Mouse (Mus musculus): ENCODE measurements around the gene Arhgap8.

Arhgap8 gene

GRCm38 (mm10) chr15:84719791-84720190 is at the start of gene Arhgap8:
TSS of gene Arhgap8 (plus strand) at chr15:84720052.
- peak; percentile 58 to 81 for DNase-seq

- DNase-seq, result peak; percentile 47 to 50
Measured at GRCm38 (mm10) chr15:84670657-84671055, 49.2 kb upstream of the Arhgap8 start.

GRCm38 (mm10) chr15:84671401-84672307 is 48.2 kb upstream of the Arhgap8 start:
- peak; percentile 87 to 91 for DNase-seq

DNA sequence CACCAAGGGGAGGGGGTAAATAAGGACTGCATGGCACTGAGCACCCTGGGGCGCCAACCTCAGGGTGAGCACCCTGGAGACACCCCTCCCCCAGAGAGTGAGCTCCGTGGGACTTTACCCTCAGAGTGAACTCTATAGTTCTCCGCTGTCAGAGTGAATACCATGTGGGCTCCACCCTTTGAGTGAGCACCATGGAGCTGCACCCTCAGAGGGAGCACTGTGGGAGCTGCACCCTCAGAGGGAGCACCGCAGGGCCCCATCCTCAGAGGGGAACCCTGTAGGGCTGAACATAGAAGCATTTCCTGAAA is 47.6 kb upstream of the Arhgap8 start:
- peak; percentile 63 to 72 for DNase-seq

- peak; percentile 85 to 95 for DNase-seq
Measured at GRCm38 (mm10) chr15:84672616-84673015, 47.2 kb upstream of the Arhgap8 start.

DNA sequence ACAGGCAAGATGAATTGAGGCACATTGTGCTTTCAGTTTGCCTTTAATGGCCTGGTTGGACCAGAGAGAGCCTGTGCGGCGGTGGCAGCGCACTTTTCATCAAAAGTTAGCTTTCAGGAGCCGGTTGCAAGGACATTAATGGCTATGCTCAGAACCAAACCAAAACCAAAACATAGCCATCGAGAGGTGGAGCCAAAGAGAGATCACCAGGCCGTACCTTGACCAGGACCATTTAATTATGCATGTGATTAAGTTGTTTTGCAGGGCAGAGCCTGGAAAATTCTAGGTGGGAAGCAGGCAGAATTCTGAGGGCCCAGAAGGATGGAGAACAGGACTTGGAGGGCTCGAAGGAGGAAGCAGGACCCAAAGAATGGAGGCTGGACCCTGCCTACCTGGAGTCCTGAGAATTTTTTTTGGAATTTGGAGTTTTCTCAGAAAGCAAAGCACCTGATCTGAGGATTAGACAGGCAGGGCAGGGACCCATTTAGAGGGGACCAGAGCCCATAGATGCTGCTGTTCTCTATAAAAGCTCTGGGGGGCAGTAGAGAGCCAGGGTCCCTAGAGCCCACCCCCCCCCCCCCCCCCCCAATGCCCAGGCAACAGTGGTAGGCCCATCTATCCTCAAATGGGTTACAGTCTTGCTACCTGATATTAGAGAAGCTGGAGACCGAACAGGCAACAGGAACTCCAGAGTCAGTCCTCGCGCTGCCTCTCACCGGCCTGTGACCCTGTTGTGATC is 45.4 kb upstream of the Arhgap8 start:
- DNase-seq, result peak in 1 of 2 experiments; percentile 38

DNA sequence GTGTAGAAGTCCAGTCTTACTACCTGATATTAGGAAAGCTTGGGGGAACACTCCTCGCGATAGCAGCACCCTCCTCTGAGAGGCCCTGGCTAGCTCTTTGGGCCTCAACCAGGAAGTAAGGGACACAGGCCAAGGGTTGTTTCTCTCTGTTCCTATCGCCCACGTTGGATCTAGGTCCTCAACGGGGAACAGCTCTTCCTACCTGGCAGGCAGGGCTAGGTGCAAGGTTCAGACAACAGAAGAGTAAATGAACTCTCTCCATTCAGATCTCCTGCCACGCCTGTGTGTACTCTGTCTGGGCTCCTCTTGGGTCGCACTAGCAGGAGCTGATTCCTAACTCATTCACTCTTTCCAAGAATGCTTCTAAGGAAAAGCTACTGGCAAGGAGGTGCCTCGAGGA is 44.5 kb upstream of the Arhgap8 start:
- DNase-seq, result peak; percentile 72 to 80

GRCm38 (mm10) chr15:84677943-84678342 is 41.9 kb upstream of the Arhgap8 start:
- DNase-seq, result no peak

- DNase-seq, result no peak
Measured at GRCm38 (mm10) chr15:84679090-84679489, 40.8 kb upstream of the Arhgap8 start.

- DNase-seq, result no peak
Measured at GRCm38 (mm10) chr15:84679794-84680193, 40.1 kb upstream of the Arhgap8 start.

- peak; percentile 92 to 95 for DNase-seq
Measured at GRCm38 (mm10) chr15:84680545-84681454, 39.1 kb upstream of the Arhgap8 start.

DNA sequence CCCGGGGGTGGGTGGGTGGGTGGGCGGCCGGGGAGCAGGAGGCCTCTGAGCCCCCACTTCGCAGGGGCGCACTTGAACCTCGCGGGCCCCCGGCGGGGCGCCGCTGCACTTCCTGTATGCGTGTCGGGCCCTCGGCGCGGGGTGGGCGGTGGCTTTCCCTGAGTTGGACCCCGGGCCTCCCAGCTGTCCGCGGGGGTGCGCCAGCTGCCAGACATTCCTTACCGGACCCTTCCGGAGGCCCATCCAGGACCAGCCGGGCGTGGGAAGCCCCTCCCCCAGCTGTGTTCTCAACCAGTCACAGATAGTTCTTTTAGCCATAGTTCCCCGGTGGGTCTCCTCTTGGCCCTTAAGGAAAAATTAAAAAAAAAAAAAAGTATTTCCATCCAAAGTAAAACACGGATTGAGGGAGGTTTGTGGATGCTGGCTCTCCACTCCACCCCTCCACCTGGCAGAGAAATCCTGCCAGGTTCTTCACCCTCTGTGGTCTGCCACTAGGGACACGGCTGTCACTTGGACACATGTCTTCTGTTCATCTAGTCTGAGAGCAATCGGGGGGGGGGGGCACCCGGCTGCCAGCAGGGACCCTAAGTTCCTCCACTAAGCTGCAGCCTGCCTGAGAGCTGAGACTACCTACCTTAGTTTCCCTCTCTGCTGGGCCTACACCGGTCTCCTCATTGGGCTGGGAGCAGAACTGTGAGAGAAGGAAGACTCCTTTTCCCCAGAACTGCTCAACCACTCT is 38.2 kb upstream of the Arhgap8 start:
- peak; percentile 59 to 76 for DNase-seq

- DNase-seq, result no peak
Measured at GRCm38 (mm10) chr15:84682206-84682605, 37.6 kb upstream of the Arhgap8 start.

GRCm38 (mm10) chr15:84682821-84683220 is 37.0 kb upstream of the Arhgap8 start:
- DNase-seq, result no peak

DNA sequence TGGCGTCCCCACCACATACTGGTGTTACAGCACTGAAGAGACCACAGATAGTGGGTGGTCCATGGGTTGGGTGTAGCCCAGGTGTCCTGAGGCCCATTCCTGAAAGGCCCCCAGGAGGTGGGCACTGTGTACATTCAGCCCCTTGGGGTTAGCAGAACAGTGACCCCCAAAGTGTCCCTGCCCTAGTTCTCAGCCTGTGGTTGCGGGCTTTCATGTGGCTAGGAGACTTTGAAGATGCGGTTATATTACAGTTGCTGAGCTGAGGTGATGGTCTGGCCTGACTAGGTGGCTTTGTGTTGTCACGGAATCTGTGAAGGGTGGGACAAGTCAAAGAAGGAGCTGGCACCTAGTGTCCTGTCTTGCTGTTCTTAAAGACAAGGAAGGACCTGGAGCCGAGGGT is 35.3 kb upstream of the Arhgap8 start:
- no peak for DNase-seq

DNA sequence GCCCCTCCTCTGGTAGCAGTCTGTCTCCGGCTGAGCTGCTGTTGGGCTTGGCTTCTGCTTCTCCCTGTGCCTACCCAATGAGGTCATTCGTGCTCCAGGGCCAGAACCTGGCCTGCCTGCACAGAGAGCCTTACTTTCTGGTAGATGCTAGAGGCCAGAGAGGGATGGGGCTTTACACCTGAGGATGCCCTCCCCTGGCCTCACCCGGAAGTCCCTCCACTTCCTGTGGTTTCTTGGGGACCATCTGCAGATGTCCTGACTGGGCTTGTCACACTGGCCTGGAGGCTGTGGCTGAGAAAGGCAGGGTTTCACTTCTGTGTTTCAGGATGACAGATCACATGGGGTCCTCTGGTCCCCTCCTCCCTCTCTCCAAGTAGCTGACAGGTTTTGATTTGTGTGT is 34.4 kb upstream of the Arhgap8 start:
- no peak for DNase-seq

GRCm38 (mm10) chr15:84687904-84688303 is 31.9 kb upstream of the Arhgap8 start:
- no peak for DNase-seq

GRCm38 (mm10) chr15:84689356-84689755 is 30.5 kb upstream of the Arhgap8 start:
- DNase-seq, result no peak

GRCm38 (mm10) chr15:84691513-84691912 is 28.3 kb upstream of the Arhgap8 start:
- no peak for DNase-seq

DNA sequence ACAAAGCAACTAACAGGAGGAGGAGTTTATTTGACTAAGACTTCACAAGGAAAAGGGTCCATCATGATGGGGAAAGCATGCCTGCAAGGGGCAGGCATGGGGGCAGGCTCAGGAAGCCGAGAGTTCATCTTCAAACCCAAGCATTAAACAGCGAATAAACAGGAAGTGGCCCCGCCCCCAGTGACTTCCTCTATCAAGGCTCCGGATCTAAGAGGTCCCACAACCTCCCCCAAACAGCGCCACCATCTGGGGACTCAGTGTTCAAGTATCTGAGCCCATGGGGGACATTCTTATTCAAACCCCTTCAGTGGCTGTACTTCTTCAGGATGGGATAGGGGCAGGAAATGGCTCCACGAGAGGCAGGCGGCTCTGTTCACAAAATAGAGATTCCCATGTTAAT is 27.2 kb upstream of the Arhgap8 start:
- DNase-seq, result peak in 1 of 2 experiments; percentile 62

GRCm38 (mm10) chr15:84696021-84696420 is 23.8 kb upstream of the Arhgap8 start:
- DNase-seq, result peak; percentile 81 to 86

DNA sequence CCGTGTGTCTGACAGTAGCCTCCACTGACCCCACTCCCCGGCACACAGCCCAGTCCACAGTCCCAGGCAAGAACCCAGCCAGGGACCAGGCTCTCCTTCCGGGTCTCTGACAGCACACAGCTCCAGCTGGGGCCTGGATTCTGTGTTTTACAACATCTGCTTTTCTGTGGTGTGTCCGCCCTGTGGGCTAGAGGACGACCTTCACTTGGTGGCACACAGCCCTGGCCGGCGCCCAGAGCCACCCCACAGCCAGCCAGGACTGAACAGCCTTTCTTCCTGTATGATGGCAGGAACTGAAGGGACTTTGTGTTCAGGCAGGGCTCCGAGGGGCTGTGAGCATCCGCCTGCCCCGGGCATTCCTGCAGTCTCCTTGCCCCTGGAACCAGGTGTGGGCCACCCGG is 22.2 kb upstream of the Arhgap8 start:
- peak; percentile 58 to 71 for DNase-seq
